Mouse (Mus musculus): ENCODE results near the gene Vmn1r116.
"Not testable (repeated sequence)": the region's sequence is repeated elsewhere in the genome, so short reads cannot be mapped to it uniquely, and the experiment has no call there.

The Vmn1r116 gene

GRCm38 (mm10) chr7:20871956-20872355, at the start of gene Vmn1r116:
TSS of gene Vmn1r116 (plus strand) at chr7:20872256.
- DNase-seq (ENCODE audit: low spot score in 2 of 2) = not testable (repeated sequence)

DNA sequence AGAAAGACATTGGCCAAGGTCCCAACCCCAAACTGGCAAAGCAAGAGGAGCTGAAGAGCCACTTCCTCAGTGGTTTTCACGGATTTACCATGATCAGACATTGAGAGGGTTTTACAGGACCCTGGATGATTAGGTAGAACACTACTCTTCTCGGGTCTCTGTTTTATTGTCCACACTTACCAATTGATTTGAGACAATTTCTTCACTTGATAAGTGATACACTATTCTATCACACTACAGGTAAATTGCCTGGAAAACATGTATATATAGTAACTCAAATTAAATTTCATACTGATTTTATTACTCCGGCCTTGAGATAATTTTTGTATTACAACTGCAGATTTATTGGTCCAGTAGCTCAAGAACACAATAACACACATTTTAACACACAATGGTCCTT, 27.2 kb upstream of the Vmn1r116 start, which contains the start of gene Vmn1r115:
Gene Vmn1r115 (minus strand): TSS at position 101 of the 400 bp plus-strand sequence.
- DNase-seq (ENCODE audit: low spot score in 2 of 2) = not testable (repeated sequence)

DNA sequence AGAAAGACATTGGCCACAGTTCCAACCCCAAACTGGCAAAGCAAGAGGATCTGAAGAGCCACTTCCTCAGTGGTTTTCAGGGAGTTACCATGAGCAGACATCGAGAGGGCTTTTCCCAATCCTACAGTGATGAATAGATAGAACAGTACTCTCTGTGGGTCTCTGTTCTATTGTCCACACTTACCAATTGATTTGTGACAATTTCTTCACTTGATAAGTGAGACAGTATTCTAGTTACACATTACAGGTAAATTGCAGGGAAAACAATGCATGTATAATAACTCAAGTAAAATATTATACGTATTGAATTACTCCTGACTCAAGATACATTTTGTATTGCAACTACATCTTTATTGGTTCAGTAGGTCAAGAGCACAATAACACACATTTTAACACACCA, 12.0 kb downstream of the Vmn1r116 start, which contains the start of gene Vmn1r117:
Gene Vmn1r117 (minus strand): TSS at position 101 of the 400 bp plus-strand sequence.
- not testable (repeated sequence) for DNase-seq (ENCODE audit: low spot score in 2 of 2)

- DNase-seq (ENCODE audit: low spot score in 2 of 2) = not testable (repeated sequence)
Observed at GRCm38 (mm10) chr7:20912247-20912646, 40.2 kb downstream of the Vmn1r116 start, which contains the start of gene Vmn1r118. TSS of gene Vmn1r118 (minus strand) at chr7:20912347.
